Mouse (Mus musculus) spleen, adult 2 months (tissue): ENCODE data around the gene Gm20388. TPM values are rescaled to one million over a fixed set of nuclear protein-coding genes. Genes with fewer than 3 reads are reported as not detected.

ENCODE experiments used
- DNase-seq, 2 experiments: peaks; one replicate each; pipeline versions ENCODE4 v3.0.0 to v3.0.0-alpha.2; 2012 to 2021; ENCODE audit warnings: low spot score in 2 of 2, low read depth in 1 of 2
- H3K27ac ChIP-seq: fragments of 200-500 bp; 2 replicates; pipeline ENCODE4 v1.5.1; 2012; ENCODE audit warnings: low read length, inconsistent platforms; ENCODE audit not compliant: insufficient read depth
- H3K27me3 ChIP-seq: fragments of 200-500 bp; 2 replicates; pipeline ENCODE4 v1.6.1; 2012; ENCODE audit warnings: mild to moderate bottlenecking, moderate library complexity, low read length, inconsistent platforms; ENCODE audit not compliant: control insufficient read depth, insufficient read depth
- H3K36me3 ChIP-seq: fragments of 200-500 bp; 2 replicates; pipeline ENCODE4 v1.6.1; 2012; ENCODE audit warnings: mild to moderate bottlenecking, low read length, inconsistent platforms; ENCODE audit not compliant: control insufficient read depth, insufficient read depth
- H3K4me1 ChIP-seq: fragments of 200-500 bp; 2 replicates; pipeline ENCODE4 v1.6.1; 2011; ENCODE audit warnings: inconsistent platforms; ENCODE audit not compliant: control insufficient read depth, insufficient read depth, insufficient read length
- H3K4me3 ChIP-seq: fragments of 200-500 bp; 2 replicates; pipeline ENCODE4 v1.5.1; 2011; ENCODE audit warnings: mild to moderate bottlenecking, inconsistent platforms; ENCODE audit not compliant: insufficient read depth, insufficient read length; ENCODE audit errors: extremely low read depth
- CTCF ChIP-seq: fragments of 200-500 bp; IDR thresholded peaks from 2 replicates; pipeline ENCODE4 v1.5.1; 2011; ENCODE audit warnings: mild to moderate bottlenecking, inconsistent platforms; ENCODE audit not compliant: insufficient read depth, insufficient read length, insufficient replicate concordance; ENCODE audit errors: extremely low read depth
- POLR2A ChIP-seq: fragments of 200-500 bp; IDR thresholded peaks from 2 replicates; pipeline ENCODE4 v1.6.1; 2011; ENCODE audit warnings: low read depth, low read length, inconsistent platforms
- WGBS: fragments of 180-500 bp; shearing (Covaris S2); methylation state at CpG from one replicate; pipeline ENCODE4 v1.1.7; 2018; 5-methylcytosine and 5-hydroxymethylcytosine counted together
- polyA plus RNA-seq: library from polyadenylated mRNA; depleted of rRNA; stranded (reverse); fragments of >200 nt; gene quantifications from 2 replicates; pipeline ENCODE4 v1.2.3, GENCODE M21; 2012

Gm20388 gene
- polyA plus RNA-seq, 1 experiment, result 26.1 TPM

DNA sequence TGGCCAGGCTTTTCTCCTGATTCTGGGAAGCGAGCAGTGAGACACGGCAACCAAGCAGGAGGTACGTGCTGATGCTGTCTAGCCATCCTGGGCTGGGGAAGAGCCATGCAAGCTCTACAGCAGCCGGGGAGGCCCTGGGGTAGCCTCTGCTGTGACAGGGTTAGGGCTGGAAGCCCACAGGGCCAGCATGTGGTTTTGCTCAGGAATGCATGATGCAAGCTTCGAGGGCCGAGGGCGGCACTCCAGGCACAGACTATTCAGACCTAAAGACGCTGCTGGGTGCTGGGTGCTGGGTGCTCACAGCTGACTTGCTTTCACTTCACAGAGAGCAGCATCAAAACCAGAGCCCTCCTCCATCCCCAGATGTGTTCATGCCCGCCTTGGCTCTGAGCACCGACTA, 1382.8 kb downstream of the Gm20388 start:
- H3K4me3 ChIP-seq, result no peak overlapping the region
- no peaks in the 10 kb centered on the region for H3K36me3 ChIP-seq
- no peak for DNase-seq
- H3K27me3 ChIP-seq, result no peaks in the 10 kb centered on the region
- no peak for TF ChIP-seq CTCF
- no peak for TF ChIP-seq POLR2A
- no peaks in the 10 kb centered on the region for H3K4me1 ChIP-seq
- 85% methylated on average over 10 of the region's 10 CpGs for WGBS
- H3K27ac ChIP-seq, result no peak overlapping the region

DNA sequence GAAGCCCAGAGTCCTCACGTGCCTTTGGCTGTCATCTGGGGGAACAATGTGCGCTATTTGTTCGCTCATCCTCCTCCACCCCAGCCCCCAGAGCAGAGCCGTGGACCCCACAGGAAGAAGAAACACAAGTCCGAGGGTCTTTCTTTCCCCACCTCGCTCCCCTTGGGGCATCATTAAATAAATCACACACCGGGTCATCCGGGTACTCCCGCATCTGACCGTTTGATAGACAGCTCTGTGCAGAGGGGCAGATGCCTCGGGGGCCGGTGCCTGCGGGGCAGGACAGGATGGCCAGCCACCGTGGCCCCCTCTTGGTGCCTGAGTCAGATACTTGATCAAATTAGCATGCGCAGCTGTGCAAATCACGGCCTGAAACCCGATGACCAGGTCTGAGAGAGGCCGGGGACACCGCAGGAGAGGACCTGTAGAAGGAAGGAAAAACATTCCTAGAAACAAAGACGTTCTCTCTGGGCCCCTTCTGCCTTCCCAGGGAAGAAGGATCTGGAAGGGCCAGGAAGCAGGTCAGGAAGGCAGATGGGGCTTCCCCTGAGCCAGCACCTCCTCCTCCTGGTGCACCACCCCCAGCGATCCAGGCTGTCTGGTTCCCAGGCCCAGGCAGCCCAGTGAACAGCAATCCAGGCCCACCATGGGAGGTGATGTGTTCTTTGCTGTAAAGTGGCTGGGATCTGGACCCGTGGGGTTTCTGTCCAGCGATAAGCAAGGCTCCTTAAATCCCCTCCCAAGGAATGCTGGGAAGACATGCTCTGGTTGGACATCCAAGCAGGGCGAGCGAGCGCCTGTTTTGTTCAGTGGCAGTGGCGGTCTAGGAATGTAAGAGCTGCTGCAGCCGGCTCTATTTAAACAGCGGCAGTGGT, 1383.8 kb downstream of the Gm20388 start:
- WGBS, result 53% methylated on average over 29 of the region's 29 CpGs

DNA sequence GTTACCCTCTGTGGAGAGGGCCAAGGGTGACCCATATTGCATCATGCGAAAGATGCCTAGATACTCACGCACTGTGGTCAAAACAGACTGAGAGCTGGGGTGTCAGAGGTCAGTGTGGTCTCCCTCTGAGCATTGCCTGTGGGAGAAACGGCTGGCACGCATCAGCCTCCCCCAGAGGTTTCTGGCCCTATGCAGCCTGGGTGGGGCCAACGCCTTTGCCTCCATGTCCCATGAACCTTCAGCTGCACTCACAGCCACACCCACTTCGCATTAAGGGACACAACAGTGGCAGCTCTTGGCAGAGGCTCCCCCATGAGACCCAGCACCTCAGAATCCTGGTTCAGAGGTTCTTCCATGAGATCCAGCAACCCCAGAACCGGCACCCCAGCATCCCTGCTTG, 1385.4 kb downstream of the Gm20388 start:
- Histone ChIP-seq H3K27me3 (no peaks in the 10 kb centered on the region), H3K27ac (no peak overlapping the region), H3K4me3 (no peak overlapping the region), H3K36me3 (no peaks in the 10 kb centered on the region), H3K4me1 (peaks cover 10% of the 10 kb centered on the region; the same call in 1 of the 2 replicates)
- DNase-seq, result no peak
- TF ChIP-seq POLR2A (no peak), CTCF (no peak)
- 87% methylated on average over 7 of the region's 7 CpGs for WGBS

More for the DNA sequence above, 1383.8 kb downstream of the Gm20388 start:
- Histone ChIP-seq H3K27me3 (no peaks in the 10 kb centered on the region), H3K4me1 (no peaks in the 10 kb centered on the region), H3K36me3 (no peaks in the 10 kb centered on the region), H3K4me3 (no peak overlapping the region), H3K27ac (no peak overlapping the region)
- no peak for DNase-seq
- TF ChIP-seq POLR2A (no peak), CTCF (no peak)

- Histone ChIP-seq H3K27ac (no peak overlapping the region), H3K4me3 (no peak overlapping the region), H3K4me1 (peaks cover 15% of the 10 kb centered on the region), H3K27me3 (no peaks in the 10 kb centered on the region), H3K36me3 (no peaks in the 10 kb centered on the region)
- WGBS, result 87% methylated on average over 5 of the region's 5 CpGs
- TF ChIP-seq POLR2A (no peak), CTCF (no peak)
- no peak for DNase-seq
Observed at GRCm38 (mm10) chr8:121296597-121296996, 1386.0 kb downstream of the Gm20388 start.

GRCm38 (mm10) chr8:121297299-121297698, 1386.7 kb downstream of the Gm20388 start:
- H3K27ac ChIP-seq, result no peak overlapping the region
- DNase-seq, result no peak
- TF ChIP-seq CTCF (no peak), POLR2A (no peak)
- H3K4me1 ChIP-seq, result peaks cover 19% of the 10 kb centered on the region
- no peaks in the 10 kb centered on the region for H3K36me3 ChIP-seq
- WGBS, result 88% methylated on average over 9 of the region's 9 CpGs
- no peaks in the 10 kb centered on the region for H3K27me3 ChIP-seq
- H3K4me3 ChIP-seq, result no peak overlapping the region

- Histone ChIP-seq H3K36me3 (no peaks in the 10 kb centered on the region), H3K4me1 (peaks cover 19% of the 10 kb centered on the region), H3K27me3 (no peaks in the 10 kb centered on the region), H3K27ac (no peak overlapping the region), H3K4me3 (no peak overlapping the region)
- 26% methylated on average over 4 of the region's 4 CpGs for WGBS
- TF ChIP-seq CTCF, result no peak
- no peak for TF ChIP-seq POLR2A
- DNase-seq, result no peak
Observed at GRCm38 (mm10) chr8:121300066-121300465, 1389.4 kb downstream of the Gm20388 start.

DNA sequence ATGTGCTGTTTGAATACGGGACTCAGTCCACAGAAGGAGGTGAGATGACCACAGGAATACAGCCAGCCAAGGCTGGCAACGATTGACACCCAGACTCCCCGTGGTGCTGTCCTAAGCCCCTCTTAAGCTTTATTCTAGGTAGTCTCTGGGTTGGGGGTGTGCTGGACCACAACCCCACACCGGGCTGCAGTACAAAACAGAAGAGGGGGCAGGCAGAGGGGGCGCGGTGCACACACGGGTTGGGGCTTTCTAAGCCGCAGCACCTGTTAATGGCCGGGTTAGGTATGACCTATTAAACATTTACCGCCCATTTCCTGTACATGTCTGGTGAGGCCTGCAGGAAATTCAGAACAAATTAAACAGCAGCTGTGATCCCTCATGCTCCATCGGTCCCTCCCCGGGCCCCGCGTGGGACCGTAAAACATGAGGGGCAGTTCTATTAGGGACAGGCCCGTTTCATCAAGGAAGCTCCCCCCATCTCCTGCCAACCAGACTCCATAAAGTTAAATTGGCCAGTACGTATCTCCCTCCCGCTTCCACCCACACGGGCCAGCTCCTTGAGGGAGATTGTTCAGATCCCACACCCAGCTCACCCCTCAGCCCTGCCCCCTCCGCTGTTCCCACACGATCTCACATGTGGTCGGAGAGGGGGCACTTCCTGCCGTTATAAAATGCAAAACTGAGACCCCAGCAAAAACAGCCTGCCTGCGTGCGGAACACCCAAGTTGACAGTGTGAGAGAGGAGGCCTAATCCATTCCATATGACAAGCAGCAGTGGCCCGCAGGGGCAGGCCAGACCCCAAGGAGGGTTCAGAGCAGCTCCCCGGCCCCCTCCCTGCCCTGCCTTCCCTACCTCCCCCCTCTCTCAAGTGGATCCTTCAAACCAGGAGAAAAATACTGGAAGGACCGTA, 1390.1 kb downstream of the Gm20388 start:
- DNase-seq, result no peak
- H3K36me3 ChIP-seq, result no peaks in the 10 kb centered on the region
- WGBS, result 12% methylated on average over 28 of the region's 28 CpGs
- no peaks in the 10 kb centered on the region for H3K27me3 ChIP-seq
- H3K4me3 ChIP-seq, result peak overlapping the region; percentile 30
- TF ChIP-seq CTCF (no peak), POLR2A (no peak)
- H3K4me1 ChIP-seq, result peaks cover 19% of the 10 kb centered on the region
- H3K27ac ChIP-seq, result no peak overlapping the region
